Mouse (Mus musculus): ENCODE measurements around the gene Gm28490. TPM values are rescaled to one million over a fixed set of nuclear protein-coding genes. Genes with fewer than 3 reads are reported as not detected.

Gene Gm28490
- not detected for polyA plus RNA-seq (2014; fragmentation: Illumina TruSeq; extraction: RNeasy Lipid Tissue Mini Kit (QIAGEN cat#74804); ENCODE audit: low read depth, low replicate concordance)

GRCm38 (mm10) chrY:31634656-31635055 lies at the start of gene Gm28490:
TSS of gene Gm28490 (minus strand) at chrY:31634756.

